ENCODE assay signal across 18 mouse cellular contexts in the genomic region with DNA sequence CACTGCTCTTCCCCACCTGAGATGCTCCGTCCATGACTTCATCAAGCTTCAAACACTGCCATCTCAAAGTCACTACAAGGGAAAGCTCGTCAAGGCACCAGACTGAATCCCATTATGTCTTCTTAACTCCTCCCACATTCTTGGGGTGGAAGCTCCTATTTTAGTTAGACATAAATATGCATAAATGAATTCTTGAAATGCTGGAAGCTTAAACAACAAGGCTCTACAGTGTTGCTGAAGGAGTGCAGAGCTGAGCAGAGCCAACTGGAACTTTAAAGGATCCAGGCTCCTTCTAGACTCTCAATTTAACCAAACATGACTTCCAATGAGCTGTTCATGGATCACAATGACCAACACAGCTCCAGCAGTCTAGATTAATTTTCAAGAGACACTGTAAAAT.
"Had no signal": no experiment of that assay in that cellular context is flagged by ENCODE, and none has a peak within 500 bp of the region (broad histone marks: within the 10 kb centered on the region; RNA-seq: fewer than 3 reads in every experiment).

No protein-coding gene starts in this region.

- DNase-seq: kidney, adult 2 months; kidney, postnatal 10 days; kidney, postnatal 36 days; layer of hippocampus, postnatal 36 days; liver, embryonic 13.5 days; retina, postnatal 1 day; right cerebral cortex, postnatal 25 days; spleen, adult 18-20 months; thymus, adult 18-20 months; thymus, postnatal 36 days had no signal

- ATAC-seq: midbrain, embryonic 13.5 days; midbrain, embryonic 16.5 days had no signal

- H3K9me3 ChIP-seq: liver, embryonic 13.5 days; midbrain, embryonic 13.5 days; stomach, embryonic 15.5 days had no signal

- H3K4me2 ChIP-seq: liver, embryonic 13.5 days; midbrain, embryonic 13.5 days; neural tube, embryonic 13.5 days; stomach, embryonic 15.5 days had no signal

- H3K27ac ChIP-seq: left cerebral cortex, adult 2 months; liver, embryonic 13.5 days; midbrain, embryonic 10.5 days; midbrain, embryonic 13.5 days; neural tube, embryonic 13.5 days; stomach, embryonic 15.5 days had no signal

- H3K27me3 ChIP-seq: liver, embryonic 13.5 days; midbrain, embryonic 13.5 days; neural tube, embryonic 13.5 days; stomach, embryonic 15.5 days had no signal

- H3K4me1 ChIP-seq: liver, embryonic 13.5 days; megakaryocyte, embryonic 14.5 days; stomach, embryonic 15.5 days had no signal

- H3K4me3 ChIP-seq: left cerebral cortex, adult 2 months; liver, embryonic 13.5 days; megakaryocyte, embryonic 14.5 days; midbrain, embryonic 10.5 days; midbrain, embryonic 13.5 days; myocyte; neural tube, embryonic 13.5 days; stomach, embryonic 15.5 days had no signal

- H3K36me3 ChIP-seq: liver, embryonic 13.5 days; midbrain, embryonic 10.5 days; midbrain, embryonic 13.5 days; neural tube, embryonic 13.5 days; stomach, embryonic 15.5 days had no signal

- H3K9ac ChIP-seq: liver, embryonic 13.5 days; midbrain, embryonic 13.5 days; neural tube, embryonic 13.5 days; stomach, embryonic 15.5 days had no signal
